Mouse (Mus musculus) midbrain, embryonic 14.5 days (tissue): ENCODE measurements at regions not wholly inside any gene's neighbourhood (a gene's known extent, or its start where the extent isn't known, plus 50 kb on each side); places are given as distances from the start of the nearest gene placed in this dataset.

ENCODE experiments used
- ATAC-seq: fragments of 200-750 bp; cut with Nextera tagmentation; 2 replicates; pipeline ENCODE4 v1.8.0; 2017; ENCODE audit warnings: moderate number of reproducible peaks, moderate library complexity; ENCODE audit not compliant: low FRiP score, low TSS enrichment
- DNase-seq: peaks from one replicate; pipeline ENCODE4 v3.0.0-alpha.2; 2015
- H3K27ac ChIP-seq: fragments of 300-500 bp; sonication (generic); replicated peaks from 2 replicates; pipeline ENCODE4 v1.5.1; 2014; ENCODE audit warnings: mild to moderate bottlenecking, low read depth, low read length, moderate library complexity
- H3K27me3 ChIP-seq: fragments of 300-500 bp; sonication (generic); 2 replicates; pipeline ENCODE4 v1.6.1; 2014; ENCODE audit warnings: low read length, control low read depth, mixed read lengths; ENCODE audit not compliant: control insufficient read depth, insufficient read depth
- H3K36me3 ChIP-seq: fragments of 300-500 bp; sonication (generic); 2 replicates; pipeline ENCODE4 v1.6.1; 2014; ENCODE audit warnings: low read length, control low read depth; ENCODE audit not compliant: control insufficient read depth, insufficient read depth
- H3K4me1 ChIP-seq: fragments of 300-500 bp; sonication (generic); 2 replicates; pipeline ENCODE4 v1.6.1; 2014; ENCODE audit warnings: mild to moderate bottlenecking, antibody characterized with exemption, low read length, control low read depth; ENCODE audit not compliant: control insufficient read depth, insufficient read depth
- H3K4me2 ChIP-seq: fragments of 300-500 bp; sonication (generic); 2 replicates; pipeline ENCODE4 v1.6.1; 2014; ENCODE audit warnings: mild to moderate bottlenecking, low read length, moderate library complexity
- H3K4me3 ChIP-seq: fragments of 300-500 bp; sonication (generic); replicated peaks from 2 replicates; pipeline ENCODE4 v1.5.1; 2014; ENCODE audit warnings: low read depth, low read length
- H3K9ac ChIP-seq: fragments of 300-500 bp; sonication (generic); replicated peaks from 2 replicates; pipeline ENCODE4 v1.6.1; 2014; ENCODE audit warnings: mild to moderate bottlenecking, low read length, moderate library complexity
- H3K9me3 ChIP-seq: fragments of 300-500 bp; sonication (generic); 2 replicates; pipeline ENCODE4 v1.6.1; 2016; ENCODE audit warnings: low read length, control low read depth, mixed read lengths; ENCODE audit not compliant: control insufficient read depth
- WGBS: fragments of 180-500 bp; shearing (Covaris S2); extraction: QIAGEN DNeasy Blood & Tissue Kit; methylation state at CpG from one replicate; pipeline ENCODE4 v1.1.7; 2014; 5-methylcytosine and 5-hydroxymethylcytosine counted together

DNA sequence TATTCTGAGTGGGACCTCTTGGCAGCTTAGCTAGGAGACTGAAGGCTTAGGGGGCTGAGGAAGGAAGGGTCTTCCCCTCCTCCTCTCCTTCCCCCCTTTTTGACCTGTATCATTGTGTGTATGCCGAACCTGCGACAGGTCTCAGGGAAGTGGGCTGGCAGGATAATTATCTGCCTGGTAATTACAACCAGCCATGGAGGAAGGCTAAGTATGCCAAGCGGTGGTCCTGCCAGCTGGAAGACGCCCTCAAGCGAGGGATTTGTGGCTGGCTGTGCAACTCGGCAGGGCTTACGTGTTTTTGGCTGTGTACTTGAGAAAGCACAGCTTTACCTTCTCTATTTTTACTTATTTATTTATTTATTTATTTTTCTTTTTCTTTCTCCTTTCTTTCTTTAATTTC, 347.7 kb downstream of the Med13l start:
- Histone ChIP-seq H3K9me3 (peaks cover 6% of the 10 kb centered on the region; the same call in 1 of the 2 replicates), H3K36me3 (no peaks in the 10 kb centered on the region), H3K4me3 (no peak overlapping the region), H3K27ac (no peak overlapping the region), H3K27me3 (no peaks in the 10 kb centered on the region), H3K4me1 (no peaks in the 10 kb centered on the region), H3K4me2 (no peak overlapping the region), H3K9ac (no peak overlapping the region)
- DNase-seq (peak; percentile 22), ATAC-seq (no peak)
- WGBS, result 73% methylated on average over 7 of the region's 7 CpGs

DNA sequence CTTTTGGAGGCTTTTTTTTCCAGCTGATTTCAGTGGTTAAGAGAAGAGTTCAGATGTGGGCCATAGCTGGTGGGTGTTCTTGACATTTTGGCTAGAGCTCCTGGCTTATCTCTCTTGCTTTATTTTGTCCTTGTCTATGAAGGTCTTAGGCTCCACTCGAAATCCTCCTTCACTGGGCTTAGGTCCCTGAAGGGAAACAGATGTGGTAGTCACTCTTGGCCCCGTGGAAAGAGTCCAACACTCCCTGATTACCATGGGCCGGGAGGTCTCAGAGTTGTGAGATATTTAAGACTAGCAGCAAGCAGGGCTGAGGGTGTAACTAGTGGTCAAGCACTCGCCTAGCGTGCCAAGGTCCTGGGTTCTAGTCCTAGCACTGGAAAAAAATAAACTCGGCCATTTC, 349.3 kb downstream of the Med13l start:
- ATAC-seq (no peak), DNase-seq (no peak)
- Histone ChIP-seq H3K4me1 (no peaks in the 10 kb centered on the region), H3K4me3 (no peak overlapping the region), H3K9me3 (no peaks in the 10 kb centered on the region), H3K27me3 (no peaks in the 10 kb centered on the region), H3K27ac (no peak overlapping the region), H3K9ac (no peak overlapping the region), H3K4me2 (no peak overlapping the region), H3K36me3 (no peaks in the 10 kb centered on the region)
- WGBS, result 94% methylated on average over 6 of the region's 6 CpGs

DNA sequence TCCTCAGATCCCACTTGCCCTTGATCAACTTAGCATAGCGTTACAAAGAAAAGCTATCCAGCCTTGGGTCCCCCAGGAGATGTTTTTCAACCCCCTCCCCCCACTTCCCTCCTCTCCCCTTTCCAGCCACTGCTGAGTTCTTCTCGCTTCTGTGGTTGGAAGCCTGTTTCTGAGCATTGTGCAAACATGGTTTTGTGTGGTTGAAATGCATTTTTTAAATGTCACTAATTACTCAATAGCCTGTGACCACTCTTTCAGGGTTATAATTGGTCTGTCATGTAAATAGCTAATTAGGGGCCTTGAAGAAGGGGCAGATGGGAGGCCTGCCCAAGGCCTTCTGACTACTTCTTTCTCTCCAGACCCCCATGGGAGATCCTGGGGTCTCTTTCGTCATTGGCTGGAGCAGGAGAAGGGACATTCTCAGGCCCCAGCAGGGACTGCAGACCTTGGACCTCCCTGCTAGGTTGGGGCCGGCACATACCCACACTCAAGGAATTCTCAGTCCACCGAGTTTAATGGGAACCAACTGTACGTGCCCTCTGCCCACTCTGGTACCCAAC, 353.8 kb downstream of the Med13l start:
- 56% methylated on average over 6 of the region's 6 CpGs for WGBS
- Histone ChIP-seq H3K36me3 (no peaks in the 10 kb centered on the region), H3K9ac (no peak overlapping the region), H3K4me3 (no peak overlapping the region), H3K4me2 (no peak overlapping the region), H3K4me1 (no peaks in the 10 kb centered on the region), H3K27me3 (no peaks in the 10 kb centered on the region; the same call in 1 of the 2 replicates), H3K27ac (no peak overlapping the region), H3K9me3 (no peaks in the 10 kb centered on the region)
- no peak for ATAC-seq
- no peak for DNase-seq

DNA sequence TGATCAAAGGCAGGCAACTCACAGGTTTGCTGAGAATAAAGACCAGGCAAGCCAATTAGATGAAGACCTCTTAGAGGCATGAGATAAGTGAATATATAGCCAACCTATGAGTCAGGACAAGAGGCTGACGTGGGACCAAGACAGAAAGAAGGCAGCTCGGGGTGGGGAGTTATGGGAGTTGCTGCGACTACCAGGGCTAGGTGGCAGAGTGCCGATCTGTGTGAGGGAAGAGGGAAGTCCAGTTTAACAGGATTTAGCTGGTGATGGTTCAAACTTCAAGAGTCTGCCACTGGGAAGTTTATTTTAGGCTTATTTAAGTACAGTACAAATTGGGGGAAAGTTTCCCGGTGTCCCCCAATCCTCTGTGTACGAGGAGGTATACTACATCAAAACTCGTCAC, 362.9 kb downstream of the Med13l start:
- ATAC-seq, result no peak
- no peaks in the 10 kb centered on the region for H3K4me1 ChIP-seq

DNA sequence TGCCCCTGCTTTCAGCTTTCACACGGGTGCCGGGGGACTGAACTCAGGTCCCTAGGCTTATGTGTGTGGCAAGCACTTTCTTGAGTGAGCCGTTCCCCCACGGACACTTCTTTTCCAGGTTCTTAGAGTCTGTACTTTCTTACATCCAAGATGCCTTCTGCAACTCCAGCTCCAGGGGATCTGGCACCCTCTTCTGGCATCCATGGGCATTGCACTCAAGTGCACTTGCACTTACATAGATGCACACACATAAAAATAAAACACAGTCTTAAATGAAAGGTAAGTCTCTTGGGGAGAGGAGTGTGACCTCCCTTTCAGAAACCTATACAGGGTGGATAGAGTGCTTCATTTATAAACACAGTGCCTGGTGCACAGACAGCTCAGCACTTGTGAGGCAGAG, 368.6 kb downstream of the Med13l start:
- H3K4me3 ChIP-seq, result no peak overlapping the region
- no peak overlapping the region for H3K9ac ChIP-seq
- no peaks in the 10 kb centered on the region for H3K27me3 ChIP-seq
- H3K9me3 ChIP-seq, result no peaks in the 10 kb centered on the region
- WGBS, result 98% methylated on average over 4 of the region's 4 CpGs
- no peaks in the 10 kb centered on the region for H3K4me1 ChIP-seq
- ATAC-seq (no peak), DNase-seq (no peak)
- no peak overlapping the region for H3K4me2 ChIP-seq
- H3K27ac ChIP-seq, result no peak overlapping the region
- H3K36me3 ChIP-seq, result no peaks in the 10 kb centered on the region

More for the DNA sequence above, 362.9 kb downstream of the Med13l start:
- Histone ChIP-seq H3K27me3 (no peaks in the 10 kb centered on the region; the same call in 1 of the 2 replicates), H3K36me3 (no peaks in the 10 kb centered on the region), H3K4me3 (no peak overlapping the region), H3K4me2 (no peak overlapping the region), H3K9ac (no peak overlapping the region), H3K27ac (no peak overlapping the region), H3K9me3 (no peaks in the 10 kb centered on the region)
- 89% methylated on average over 7 of the region's 7 CpGs for whole genome bisulfite sequencing
- DNase-seq, result no peak

DNA sequence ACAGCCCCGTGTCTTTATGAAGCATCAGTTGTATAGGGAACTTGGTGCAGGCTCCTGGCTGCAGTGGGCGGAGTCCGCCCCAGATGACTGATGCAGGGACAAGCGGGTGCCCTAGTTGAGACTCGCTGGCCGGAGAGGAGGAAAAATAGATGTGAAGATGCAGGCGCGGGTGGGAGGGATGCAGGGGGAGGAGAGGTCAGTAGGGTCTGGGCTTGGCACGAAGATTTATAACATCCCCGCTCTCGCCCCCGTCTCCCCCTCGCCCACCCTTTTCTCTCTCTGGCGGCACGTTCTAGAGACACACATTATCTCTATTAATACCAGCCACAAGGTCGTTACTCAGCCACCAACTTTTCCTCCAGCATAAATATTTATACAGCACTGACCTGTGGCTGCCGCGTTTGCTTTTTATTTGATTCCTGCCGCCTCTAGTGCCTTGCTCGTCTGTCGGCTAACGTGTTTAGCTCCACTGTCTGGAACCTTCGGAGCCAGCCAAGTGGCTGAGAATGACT, 369.6 kb downstream of the Med13l start:
- DNase-seq (peak; percentile 61), ATAC-seq (no peak)
- no peaks in the 10 kb centered on the region for H3K4me1 ChIP-seq
- H3K27ac ChIP-seq, result no peak overlapping the region
- no peaks in the 10 kb centered on the region for H3K36me3 ChIP-seq
- peak overlapping the region; percentile 17 for H3K4me3 ChIP-seq
- H3K27me3 ChIP-seq, result no peaks in the 10 kb centered on the region
- H3K9me3 ChIP-seq, result no peaks in the 10 kb centered on the region
- 12% methylated on average over 23 of the region's 23 CpGs for WGBS
- H3K4me2 ChIP-seq, result peak overlapping the region; percentile 52
- H3K9ac ChIP-seq, result no peak overlapping the region

DNA sequence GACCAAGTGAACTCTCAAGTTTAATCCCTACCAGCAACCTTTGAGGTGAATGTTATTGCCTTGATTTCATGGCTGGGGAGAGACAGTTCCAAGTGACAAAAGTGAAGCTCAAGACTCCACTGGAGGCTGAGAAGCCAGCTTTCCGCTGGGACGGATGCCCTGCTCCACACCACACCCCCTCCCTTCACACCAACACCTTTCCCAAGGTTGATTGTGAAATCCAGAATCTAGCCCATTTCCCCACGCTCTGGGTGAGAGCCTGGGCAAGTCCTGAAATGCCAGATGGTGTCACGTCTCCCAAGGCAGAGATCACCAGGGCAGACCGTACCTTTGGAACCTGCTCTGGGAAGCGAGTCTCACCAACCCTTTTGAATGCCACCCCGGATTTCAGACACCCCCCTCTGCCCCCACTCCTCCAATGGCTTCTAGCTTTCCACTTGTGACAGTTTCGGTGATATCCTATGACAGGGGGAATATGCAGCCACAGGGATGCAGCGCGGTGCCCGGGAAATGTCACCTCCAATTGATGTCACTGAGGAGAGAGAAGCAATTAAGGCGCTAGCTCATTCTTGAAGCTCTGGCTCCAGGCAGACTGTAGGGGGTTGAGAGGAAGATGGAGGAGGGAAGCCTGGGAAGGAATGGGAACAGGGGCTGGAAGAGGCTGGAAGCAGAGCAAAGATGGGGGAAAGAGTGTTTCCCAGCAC, 379.0 kb downstream of the Med13l start:
- Histone ChIP-seq H3K36me3 (no peaks in the 10 kb centered on the region), H3K4me3 (no peak overlapping the region), H3K27ac (no peak overlapping the region), H3K4me1 (no peaks in the 10 kb centered on the region), H3K4me2 (no peak overlapping the region), H3K9ac (no peak overlapping the region), H3K27me3 (no peaks in the 10 kb centered on the region), H3K9me3 (no peaks in the 10 kb centered on the region)
- 75% methylated on average over 12 of the region's 12 CpGs for WGBS
- ATAC-seq (no peak), DNase-seq (peak; percentile 63)

DNA sequence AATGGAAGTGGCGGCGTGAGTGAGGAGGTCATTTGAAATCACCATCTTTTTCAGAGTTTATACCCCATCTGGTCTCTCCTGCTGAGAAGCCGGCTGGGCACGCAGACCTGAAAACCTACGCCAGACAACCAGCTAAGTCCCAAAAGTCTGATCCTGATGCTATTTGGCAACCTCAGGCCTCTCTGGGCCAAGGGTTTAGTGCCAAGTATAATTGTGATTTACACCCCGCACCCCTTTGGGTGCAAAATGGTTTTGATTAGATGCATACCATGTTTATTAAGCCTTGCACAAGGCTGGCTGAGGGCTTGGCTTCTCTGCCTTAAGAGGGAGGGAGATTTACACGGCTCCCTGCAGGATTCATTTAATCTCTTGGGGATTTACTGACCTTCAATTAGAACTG, 383.8 kb downstream of the Med13l start:
- no peak overlapping the region for H3K4me3 ChIP-seq
- no peak overlapping the region for H3K9ac ChIP-seq
- H3K27me3 ChIP-seq, result no peaks in the 10 kb centered on the region
- no peaks in the 10 kb centered on the region for H3K36me3 ChIP-seq
- no peak overlapping the region for H3K4me2 ChIP-seq
- WGBS, result 11% methylated on average over 7 of the region's 7 CpGs
- ATAC-seq (no peak), DNase-seq (peak; percentile 45)
- peaks cover 19% of the 10 kb centered on the region for H3K4me1 ChIP-seq
- H3K9me3 ChIP-seq, result no peaks in the 10 kb centered on the region
- H3K27ac ChIP-seq, result no peak overlapping the region

DNA sequence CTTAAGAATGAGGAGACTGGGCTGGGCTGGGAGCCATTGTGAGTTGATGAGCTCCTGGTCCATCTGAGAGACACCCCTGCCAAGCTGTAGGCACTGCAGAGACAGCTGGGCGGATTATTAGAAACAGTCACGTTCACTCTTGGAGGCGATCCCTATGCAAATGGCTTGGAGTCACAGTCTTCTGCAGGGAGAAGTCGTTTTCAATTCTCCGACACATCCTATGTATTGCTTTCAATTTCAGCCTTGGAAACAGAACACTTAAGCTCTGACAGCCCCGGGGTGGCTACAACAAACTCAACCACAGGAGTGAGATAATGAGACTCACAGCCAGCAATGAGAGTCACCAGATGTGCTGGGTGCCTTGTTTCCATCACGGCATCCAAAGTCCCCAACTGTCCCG, 385.6 kb downstream of the Med13l start:
- WGBS, result 6% methylated on average over 8 of the region's 8 CpGs
- Histone ChIP-seq H3K27ac (peak overlapping the region; percentile 37; the same call in 1 of the 2 replicates), H3K36me3 (no peaks in the 10 kb centered on the region), H3K4me2 (0 out of 2 replicates have a peak overlapping the region, but pooled peaks have one; percentile 6), H3K4me3 (no peak overlapping the region), H3K9me3 (no peaks in the 10 kb centered on the region), H3K4me1 (peaks cover 19% of the 10 kb centered on the region), H3K27me3 (no peaks in the 10 kb centered on the region), H3K9ac (no peak overlapping the region)
- ATAC-seq (no peak), DNase-seq (peak; percentile 62)
